Mouse (Mus musculus) midbrain, embryonic 14.5 days (tissue): ENCODE measurements around the gene Rapgef5. TPM values are rescaled to one million over a fixed set of nuclear protein-coding genes. Genes with fewer than 3 reads are reported as not detected.
A peak's percentile ranks its signal among the peaks of the same experiment; 100 is the strongest.
"Not testable (repeated sequence)": the region's sequence is repeated elsewhere in the genome, so short reads cannot be mapped to it uniquely, and the experiment has no call there.

ENCODE experiments used
- ATAC-seq: fragments of 200-750 bp; cut with Nextera tagmentation; 2 replicates; pipeline ENCODE4 v1.8.0; 2017; ENCODE audit warnings: moderate number of reproducible peaks, moderate library complexity; ENCODE audit not compliant: low FRiP score, low TSS enrichment
- DNase-seq: peaks from one replicate; pipeline ENCODE4 v3.0.0-alpha.2; 2015
- H3K27ac ChIP-seq: fragments of 300-500 bp; sonication (generic); replicated peaks from 2 replicates; pipeline ENCODE4 v1.5.1; 2014; ENCODE audit warnings: mild to moderate bottlenecking, low read depth, low read length, moderate library complexity
- H3K27me3 ChIP-seq: fragments of 300-500 bp; sonication (generic); 2 replicates; pipeline ENCODE4 v1.6.1; 2014; ENCODE audit warnings: low read length, control low read depth, mixed read lengths; ENCODE audit not compliant: control insufficient read depth, insufficient read depth
- H3K36me3 ChIP-seq: fragments of 300-500 bp; sonication (generic); 2 replicates; pipeline ENCODE4 v1.6.1; 2014; ENCODE audit warnings: low read length, control low read depth; ENCODE audit not compliant: control insufficient read depth, insufficient read depth
- H3K4me1 ChIP-seq: fragments of 300-500 bp; sonication (generic); 2 replicates; pipeline ENCODE4 v1.6.1; 2014; ENCODE audit warnings: mild to moderate bottlenecking, antibody characterized with exemption, low read length, control low read depth; ENCODE audit not compliant: control insufficient read depth, insufficient read depth
- H3K4me2 ChIP-seq: fragments of 300-500 bp; sonication (generic); 2 replicates; pipeline ENCODE4 v1.6.1; 2014; ENCODE audit warnings: mild to moderate bottlenecking, low read length, moderate library complexity
- H3K4me3 ChIP-seq: fragments of 300-500 bp; sonication (generic); replicated peaks from 2 replicates; pipeline ENCODE4 v1.5.1; 2014; ENCODE audit warnings: low read depth, low read length
- H3K9ac ChIP-seq: fragments of 300-500 bp; sonication (generic); replicated peaks from 2 replicates; pipeline ENCODE4 v1.6.1; 2014; ENCODE audit warnings: mild to moderate bottlenecking, low read length, moderate library complexity
- H3K9me3 ChIP-seq: fragments of 300-500 bp; sonication (generic); 2 replicates; pipeline ENCODE4 v1.6.1; 2016; ENCODE audit warnings: low read length, control low read depth, mixed read lengths; ENCODE audit not compliant: control insufficient read depth
- WGBS: fragments of 180-500 bp; shearing (Covaris S2); extraction: QIAGEN DNeasy Blood & Tissue Kit; methylation state at CpG from one replicate; pipeline ENCODE4 v1.1.7; 2014; 5-methylcytosine and 5-hydroxymethylcytosine counted together
- polyA plus RNA-seq: library from polyadenylated mRNA; unstranded; fragments of >200 nt; fragmentation: Nextera tagmentation; extraction: Ambion mirVana; gene quantifications from 2 replicates; pipeline ENCODE4 v1.2.1, GENCODE M21; 2014

The Rapgef5 gene
- polyA plus RNA-seq, 1 experiment from 2014 or later: 50.8 TPM

- peak; percentile 17; the same call in 1 of the 2 replicates for ATAC-seq
Observed at GRCm38 (mm10) chr12:117772638-117773037, 256.4 kb downstream of the Rapgef5 start.

GRCm38 (mm10) chr12:117776841-117777240 lies 260.6 kb downstream of the Rapgef5 start:
- 71% methylated on average over 5 of the region's 5 CpGs for WGBS
- Histone ChIP-seq H3K27me3 (no peaks in the 10 kb centered on the region), H3K9me3 (no peaks in the 10 kb centered on the region), H3K27ac (no peak overlapping the region), H3K4me1 (no peaks in the 10 kb centered on the region), H3K9ac (no peak overlapping the region), H3K36me3 (no peaks in the 10 kb centered on the region), H3K4me2 (no peak overlapping the region), H3K4me3 (no peak overlapping the region)
- no peak for ATAC-seq
- DNase-seq: no peak

More at GRCm38 (mm10) chr12:117772638-117773037, 256.4 kb downstream of the Rapgef5 start:
- Histone ChIP-seq H3K4me2 (no peak overlapping the region), H3K9me3 (no peaks in the 10 kb centered on the region), H3K27me3 (peaks cover 7% of the 10 kb centered on the region; the same call in 1 of the 2 replicates), H3K36me3 (no peaks in the 10 kb centered on the region), H3K9ac (no peak overlapping the region), H3K4me3 (no peak overlapping the region), H3K27ac (no peak overlapping the region), H3K4me1 (no peaks in the 10 kb centered on the region)
- peak; percentile 88 for DNase-seq
- WGBS: 3% methylated on average over 2 of the region's 2 CpGs

DNA sequence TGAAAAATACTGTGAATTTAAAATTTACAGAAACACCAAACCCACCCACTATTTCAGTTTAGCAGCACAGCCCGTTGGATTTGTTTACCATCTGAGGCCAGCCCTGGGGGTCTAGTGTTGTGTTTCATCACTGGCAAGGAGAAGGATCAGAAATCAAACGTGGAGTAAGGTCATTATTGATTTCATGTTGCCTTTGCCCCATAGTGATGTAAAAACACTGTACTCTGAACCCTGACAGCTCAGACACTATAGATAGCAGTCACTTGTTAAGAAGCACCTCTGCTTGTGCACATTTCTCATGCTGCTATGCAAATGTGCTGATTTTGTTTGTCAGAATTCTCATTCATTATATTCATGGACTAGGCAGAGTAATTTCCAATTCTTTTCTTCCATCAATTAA lies 265.1 kb downstream of the Rapgef5 start:
- Histone ChIP-seq H3K4me1 (no peaks in the 10 kb centered on the region), H3K9ac (no peak overlapping the region), H3K9me3 (no peaks in the 10 kb centered on the region), H3K36me3 (no peaks in the 10 kb centered on the region), H3K27ac (no peak overlapping the region), H3K4me2 (no peak overlapping the region), H3K4me3 (no peak overlapping the region), H3K27me3 (no peaks in the 10 kb centered on the region)
- DNase-seq (no peak), ATAC-seq (no peak)
- WGBS: 39% methylated on average over 2 of the region's 2 CpGs

- H3K27ac ChIP-seq: no peak overlapping the region
- no peaks in the 10 kb centered on the region for H3K36me3 ChIP-seq
- peaks cover 5% of the 10 kb centered on the region; the same call in 1 of the 2 replicates for H3K27me3 ChIP-seq
- DNase-seq (no peak), ATAC-seq (no peak)
- H3K9me3 ChIP-seq: no peaks in the 10 kb centered on the region
- no peak overlapping the region for H3K4me2 ChIP-seq
- no peak overlapping the region for H3K4me3 ChIP-seq
- WGBS: 16% methylated on average over 1 of the region's 1 CpGs
- H3K4me1 ChIP-seq: no peaks in the 10 kb centered on the region
- no peak overlapping the region for H3K9ac ChIP-seq
Observed at GRCm38 (mm10) chr12:117783426-117783825, 267.1 kb downstream of the Rapgef5 start.

- ATAC-seq: no peak
- no peak overlapping the region for H3K9ac ChIP-seq
- no peak overlapping the region for H3K4me3 ChIP-seq
- no peaks in the 10 kb centered on the region for H3K9me3 ChIP-seq
- H3K27me3 ChIP-seq: peaks cover 5% of the 10 kb centered on the region; the same call in 1 of the 2 replicates
- H3K27ac ChIP-seq: no peak overlapping the region
- no peak for DNase-seq
- no peak overlapping the region for H3K4me2 ChIP-seq
- H3K36me3 ChIP-seq: no peaks in the 10 kb centered on the region
- 13% methylated on average over 6 of the region's 6 CpGs for WGBS
- H3K4me1 ChIP-seq: peaks cover 5% of the 10 kb centered on the region; the same call in 1 of the 2 replicates
Observed at GRCm38 (mm10) chr12:117786621-117787020, 270.3 kb downstream of the Rapgef5 start.

DNA sequence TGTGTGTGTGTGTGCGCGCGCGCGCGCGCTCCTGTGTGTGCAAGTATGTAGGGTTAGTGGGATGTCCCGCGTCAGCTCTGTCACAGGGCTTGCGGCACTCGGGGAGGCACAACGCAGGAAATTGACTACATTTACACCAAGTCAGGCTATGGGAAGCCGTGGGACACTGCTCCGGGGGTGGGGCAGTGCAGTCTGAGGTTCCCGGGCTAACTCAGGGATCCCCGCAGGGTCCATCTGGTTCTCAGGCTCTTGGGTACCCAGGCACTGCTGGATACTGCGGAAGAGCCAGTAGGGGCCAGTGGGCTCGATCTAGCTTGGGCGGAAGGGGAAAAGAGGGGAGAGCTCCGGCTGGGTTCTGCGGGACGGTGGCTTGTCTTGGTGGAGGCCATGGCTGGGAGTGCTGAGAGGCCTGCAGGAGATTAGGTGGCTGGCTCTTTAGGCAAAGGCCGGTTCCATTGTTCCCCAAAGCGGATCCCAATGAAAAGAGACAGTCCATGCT lies 272.3 kb downstream of the Rapgef5 start:
- no peak overlapping the region for H3K27ac ChIP-seq
- DNase-seq (peak; percentile 37), ATAC-seq (no peak)
- H3K36me3 ChIP-seq: no peaks in the 10 kb centered on the region
- WGBS: 9% methylated on average over 24 of the region's 24 CpGs
- peaks cover 5% of the 10 kb centered on the region; the same call in 1 of the 2 replicates for H3K4me1 ChIP-seq
- peak overlapping the region; percentile 23; the same call in 1 of the 2 replicates for H3K9ac ChIP-seq
- H3K4me3 ChIP-seq: peak overlapping the region; percentile 22
- H3K27me3 ChIP-seq: peaks cover 5% of the 10 kb centered on the region; the same call in 1 of the 2 replicates
- no peaks in the 10 kb centered on the region for H3K9me3 ChIP-seq
- peak overlapping the region; percentile 54 for H3K4me2 ChIP-seq

DNA sequence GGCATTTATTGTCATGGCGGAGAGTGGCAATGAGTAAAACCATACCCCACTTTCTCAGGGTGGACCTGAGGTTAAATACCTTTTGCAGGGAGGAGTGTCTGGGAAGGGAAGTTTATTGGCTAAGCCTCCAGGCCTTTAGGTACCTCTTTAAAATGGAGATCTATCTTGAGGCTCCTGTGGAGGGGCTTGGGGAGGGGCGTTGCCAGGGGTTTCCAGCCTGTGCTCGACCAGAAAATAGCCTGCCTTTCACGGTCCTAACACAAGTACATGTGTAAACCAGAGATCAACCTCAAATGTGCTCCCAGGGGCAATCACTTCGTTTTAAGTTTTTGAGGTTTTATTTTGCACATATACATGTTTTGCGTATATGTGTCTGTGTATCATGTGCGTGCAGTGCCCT lies 272.7 kb downstream of the Rapgef5 start:
- DNase-seq: no peak
- peaks cover 5% of the 10 kb centered on the region; the same call in 1 of the 2 replicates for H3K4me1 ChIP-seq
- H3K9me3 ChIP-seq: no peaks in the 10 kb centered on the region
- peaks cover 5% of the 10 kb centered on the region; the same call in 1 of the 2 replicates for H3K27me3 ChIP-seq
- H3K4me3 ChIP-seq: 0 out of 2 replicates have a peak overlapping the region, but pooled peaks have one; percentile 22
- no peaks in the 10 kb centered on the region for H3K36me3 ChIP-seq
- H3K9ac ChIP-seq: no peak overlapping the region
- H3K27ac ChIP-seq: no peak overlapping the region
- no peak for ATAC-seq
- peak overlapping the region; percentile 54 for H3K4me2 ChIP-seq
- 9% methylated on average over 7 of the region's 7 CpGs for WGBS

GRCm38 (mm10) chr12:117795303-117795702 lies 279.0 kb downstream of the Rapgef5 start:
- Histone ChIP-seq H3K4me3 (no peak overlapping the region), H3K9ac (no peak overlapping the region), H3K27me3 (no peaks in the 10 kb centered on the region), H3K4me2 (no peak overlapping the region), H3K9me3 (no peaks in the 10 kb centered on the region), H3K36me3 (no peaks in the 10 kb centered on the region), H3K27ac (no peak overlapping the region), H3K4me1 (no peaks in the 10 kb centered on the region)
- 69% methylated on average over 4 of the region's 4 CpGs for WGBS
- peak; percentile 32 for DNase-seq
- 0 out of 2 replicates have a peak, but pooled peaks have one; percentile 11 for ATAC-seq

DNA sequence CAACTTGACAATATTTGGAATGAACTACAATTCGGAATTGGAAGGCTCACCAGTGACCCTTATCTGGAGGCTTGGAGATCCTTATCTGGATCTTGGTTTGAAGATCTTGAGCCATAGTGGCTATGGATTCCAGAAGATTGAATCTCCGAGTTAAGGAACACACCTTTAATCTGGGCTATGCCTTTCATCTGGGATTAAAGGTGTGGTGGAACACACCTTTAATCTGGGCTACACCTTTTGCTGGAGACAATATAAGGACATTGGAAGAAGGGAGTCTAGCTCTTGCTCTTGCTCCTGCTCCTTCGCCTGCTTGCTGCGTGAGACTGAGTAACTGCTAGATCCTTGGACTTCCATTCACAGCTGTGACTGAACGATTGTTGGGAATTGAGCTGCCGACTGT lies 287.7 kb downstream of the Rapgef5 start, which contains the start of gene Cdca7l:
Cdca7l (plus strand) TSS at position 301 of the 400 bp plus-strand sequence.
- not testable (repeated sequence) for H3K9ac ChIP-seq, H3K4me3 ChIP-seq, H3K4me2 ChIP-seq, H3K36me3 ChIP-seq, ATAC-seq, H3K27ac ChIP-seq, DNase-seq, H3K9me3 ChIP-seq
- H3K27me3 ChIP-seq: peaks cover 12% of the 10 kb centered on the region; the same call in 1 of the 2 replicates
- WGBS: no CpG with 5 or more reads among the region's 6 CpGs
- peaks cover 28% of the 10 kb centered on the region for H3K4me1 ChIP-seq
